Mouse (Mus musculus) WW6 (cell line): ENCODE data around the gene Filip1l.

Experiments used
- DNase-seq: peaks from one replicate; pipeline ENCODE4 v3.0.0-alpha.2; 2013; ENCODE audit warnings: low read depth, low spot score

Filip1l gene

GRCm38 (mm10) chr16:57482911-57483310 is 130.0 kb downstream of the Filip1l start:
- DNase-seq: no peak

- DNase-seq: no peak
These were observed 130.6 kb downstream of the Filip1l start for GRCm38 (mm10) chr16:57483503-57483902.

GRCm38 (mm10) chr16:57484043-57484795 is 131.3 kb downstream of the Filip1l start:
- DNase-seq: no peak

GRCm38 (mm10) chr16:57485265-57485664 is 132.4 kb downstream of the Filip1l start:
- no peak for DNase-seq

- DNase-seq: no peak
These were observed 133.4 kb downstream of the Filip1l start for GRCm38 (mm10) chr16:57486266-57486665.

GRCm38 (mm10) chr16:57488661-57489060 is 135.8 kb downstream of the Filip1l start:
- no peak for DNase-seq

- no peak for DNase-seq
These were observed 137.8 kb downstream of the Filip1l start for GRCm38 (mm10) chr16:57490691-57491090.

- DNase-seq: no peak
These were observed 139.0 kb downstream of the Filip1l start for GRCm38 (mm10) chr16:57491853-57492252.

GRCm38 (mm10) chr16:57495476-57496203 is 142.7 kb downstream of the Filip1l start:
- no peak for DNase-seq

GRCm38 (mm10) chr16:57496437-57497173 is 143.7 kb downstream of the Filip1l start:
- no peak for DNase-seq

GRCm38 (mm10) chr16:57500851-57501250 is 148.0 kb downstream of the Filip1l start:
- DNase-seq: no peak

GRCm38 (mm10) chr16:57502230-57502629 is 149.3 kb downstream of the Filip1l start:
- DNase-seq: no peak

- no peak for DNase-seq
These were observed 149.9 kb downstream of the Filip1l start for GRCm38 (mm10) chr16:57502761-57503160.

- DNase-seq: no peak
These were observed 151.8 kb downstream of the Filip1l start for GRCm38 (mm10) chr16:57504728-57505127.

GRCm38 (mm10) chr16:57506133-57506532 is 153.2 kb downstream of the Filip1l start:
- DNase-seq: no peak

GRCm38 (mm10) chr16:57508351-57508750 is 155.5 kb downstream of the Filip1l start:
- no peak for DNase-seq

- DNase-seq: no peak
These were observed 156.2 kb downstream of the Filip1l start for GRCm38 (mm10) chr16:57509099-57509498.

- DNase-seq: no peak
These were observed 160.7 kb downstream of the Filip1l start for GRCm38 (mm10) chr16:57513562-57513961.

- no peak for DNase-seq
These were observed 161.5 kb downstream of the Filip1l start for GRCm38 (mm10) chr16:57514371-57514770.

- DNase-seq: no peak
These were observed 162.7 kb downstream of the Filip1l start for GRCm38 (mm10) chr16:57515636-57516035.

- no peak for DNase-seq
These were observed 172.2 kb downstream of the Filip1l start for GRCm38 (mm10) chr16:57525046-57525445.

GRCm38 (mm10) chr16:57525476-57525875 is 172.6 kb downstream of the Filip1l start:
- DNase-seq: no peak
